Mouse (Mus musculus) embryonic fibroblast, embryonic 13.5 days (primary cell): Measurements from ENCODE around the gene Tspan13. TPM values are rescaled to one million over a fixed set of nuclear protein-coding genes. Genes with fewer than 3 reads are reported as not detected.

Experiments
- H3K27ac ChIP-seq: 2 replicates; pipeline ENCODE4 v1.5.1; 2012; ENCODE audit warnings: low read length, control low read depth, inconsistent platforms; ENCODE audit not compliant: insufficient read depth
- H3K4me1 ChIP-seq: 2 replicates; pipeline ENCODE4 v1.6.1; 2011; ENCODE audit warnings: low read length; ENCODE audit not compliant: control insufficient read depth, insufficient read depth
- H3K4me3 ChIP-seq: 2 replicates; pipeline ENCODE4 v1.5.1; 2011; ENCODE audit warnings: mild to moderate bottlenecking, control low read depth, low read length; ENCODE audit not compliant: insufficient read depth
- CTCF ChIP-seq: IDR thresholded peaks from 2 replicates; pipeline ENCODE4 v1.5.1; 2011; ENCODE audit warnings: mild to moderate bottlenecking, control low read depth, low read length, moderate library complexity, borderline replicate concordance; ENCODE audit not compliant: insufficient read depth
- POLR2A ChIP-seq: IDR thresholded peaks from 2 replicates; pipeline ENCODE4 v1.6.1; 2011; ENCODE audit warnings: low read depth, mild to moderate bottlenecking, control low read depth, low read length, moderate library complexity
- polyA plus RNA-seq: library from polyadenylated mRNA; stranded (reverse); fragments of >200 nt; gene quantifications from 2 replicates; pipeline ENCODE4 v1.2.4, GENCODE M21; 2011; ENCODE audit warnings: low read depth; ENCODE audit not compliant: missing spikeins, insufficient read length

The Tspan13 gene
- polyA plus RNA-seq, 1 experiment: 5.6 TPM

GRCm38 (mm10) chr12:35983472-35983871 is 58.8 kb downstream of the Tspan13 start:
- Histone ChIP-seq H3K4me3 (no peak overlapping the region), H3K4me1 (no peaks in the 10 kb centered on the region), H3K27ac (no peak overlapping the region)
- no peak for TF ChIP-seq CTCF
- no peak for TF ChIP-seq POLR2A

GRCm38 (mm10) chr12:35981732-35982360 is 60.5 kb downstream of the Tspan13 start:
- Histone ChIP-seq H3K4me1 (no peaks in the 10 kb centered on the region), H3K27ac (no peak overlapping the region), H3K4me3 (no peak overlapping the region)
- no peak for TF ChIP-seq CTCF
- TF ChIP-seq POLR2A: no peak

- H3K4me3 ChIP-seq: no peak overlapping the region
- no peaks in the 10 kb centered on the region for H3K4me1 ChIP-seq
- TF ChIP-seq CTCF: no peak
- TF ChIP-seq POLR2A: no peak
- H3K27ac ChIP-seq: no peak overlapping the region
Observed at GRCm38 (mm10) chr12:35979625-35980024, 62.7 kb downstream of the Tspan13 start.

GRCm38 (mm10) chr12:35977633-35978246 is 64.6 kb downstream of the Tspan13 start:
- Histone ChIP-seq H3K27ac (no peak overlapping the region), H3K4me3 (no peak overlapping the region), H3K4me1 (no peaks in the 10 kb centered on the region)
- TF ChIP-seq CTCF (no peak), POLR2A (no peak)

GRCm38 (mm10) chr12:35975898-35976297 is 66.4 kb downstream of the Tspan13 start:
- Histone ChIP-seq H3K4me1 (no peaks in the 10 kb centered on the region), H3K27ac (no peak overlapping the region), H3K4me3 (no peak overlapping the region)
- no peak for TF ChIP-seq CTCF
- TF ChIP-seq POLR2A: no peak

- Histone ChIP-seq H3K27ac (no peak overlapping the region), H3K4me3 (no peak overlapping the region), H3K4me1 (no peaks in the 10 kb centered on the region)
- no peak for TF ChIP-seq CTCF
- no peak for TF ChIP-seq POLR2A
Observed at GRCm38 (mm10) chr12:35966768-35967141, 75.5 kb downstream of the Tspan13 start.

- Histone ChIP-seq H3K4me3 (no peak overlapping the region), H3K4me1 (no peaks in the 10 kb centered on the region), H3K27ac (no peak overlapping the region)
- no peak for TF ChIP-seq POLR2A
- TF ChIP-seq CTCF: no peak
Observed at GRCm38 (mm10) chr12:35966098-35966767, 76.1 kb downstream of the Tspan13 start.

Other genes with a start within 250 kb of the Tspan13 start
- not detected in 2 replicates for gene Agr3, start 116.9 kb downstream of the Tspan13 start, polyA plus RNA-seq
- gene Agr2, start 49.6 kb downstream of the Tspan13 start, polyA plus RNA-seq: not detected in 2 replicates
- gene Ankmy2, start 114.6 kb upstream of the Tspan13 start, polyA plus RNA-seq: 24.3 and 33.3 TPM in 2 replicates
- 98.0 and 98.7 TPM in 2 replicates for gene Bzw2, start 115.6 kb upstream of the Tspan13 start, polyA plus RNA-seq
- not detected in 2 replicates for gene Lrrc72, start 210.9 kb upstream of the Tspan13 start, polyA plus RNA-seq